Mouse (Mus musculus) erythroblast, embryonic 14.5 days (primary cell): Measurements from ENCODE around the gene Ncbp1. TPM values are rescaled to one million over a fixed set of nuclear protein-coding genes. Genes with fewer than 3 reads are reported as not detected.

Source experiments
- H3K27me3 ChIP-seq: 2 replicates; pipeline ENCODE4 v1.6.1; 2012; ENCODE audit warnings: inconsistent platforms; ENCODE audit not compliant: control insufficient read depth
- H3K36me3 ChIP-seq: 2 replicates; pipeline ENCODE4 v1.6.1; 2012; ENCODE audit warnings: mild to moderate bottlenecking, inconsistent platforms; ENCODE audit not compliant: control insufficient read depth
- H3K4me1 ChIP-seq: 2 replicates; pipeline ENCODE4 v1.6.1; 2012; ENCODE audit warnings: inconsistent platforms; ENCODE audit not compliant: control insufficient read depth
- H3K4me3 ChIP-seq: replicated peaks from 2 replicates; pipeline ENCODE3; 2012; ENCODE audit warnings: moderate library complexity, mild to moderate bottlenecking, inconsistent platforms
- H3K9me3 ChIP-seq: 2 replicates; pipeline ENCODE4 v1.6.1; 2012; ENCODE audit warnings: low read length, inconsistent platforms, mixed read lengths; ENCODE audit not compliant: control insufficient read depth
- GATA1 ChIP-seq: IDR thresholded peaks from 2 replicates; pipeline ENCODE4 v1.6.1; 2012; ENCODE audit warnings: low read length, inconsistent platforms, mixed read lengths
- TAL1 ChIP-seq: IDR thresholded peaks from 3 replicates; pipeline ENCODE4 v1.6.1; 2012; ENCODE audit warnings: low read length, inconsistent platforms, mixed read lengths
- polyA plus RNA-seq: library from polyadenylated mRNA; stranded (reverse); fragments of >175 nt; gene quantifications from 2 replicates; pipeline ENCODE4 v1.2.3, GENCODE M21; 2012

Gene Ncbp1
- polyA plus RNA-seq, 1 experiment, result 1.2 TPM

- no peak for TF ChIP-seq GATA1
- no peak for TF ChIP-seq TAL1
- H3K27me3 ChIP-seq, result no peaks in the 10 kb centered on the region
- H3K36me3 ChIP-seq, result peaks cover 96% of the 10 kb centered on the region
- peaks cover 7% of the 10 kb centered on the region for H3K4me1 ChIP-seq
- H3K9me3 ChIP-seq, result no peaks in the 10 kb centered on the region
- H3K4me3 ChIP-seq, result no peak overlapping the region
Observed at GRCm38 (mm10) chr4:46151903-46152544, 13.6 kb downstream of the Ncbp1 start.

- Histone ChIP-seq H3K9me3 (no peaks in the 10 kb centered on the region), H3K27me3 (no peaks in the 10 kb centered on the region), H3K36me3 (peaks cover 96% of the 10 kb centered on the region), H3K4me1 (no peaks in the 10 kb centered on the region), H3K4me3 (no peak overlapping the region)
- TF ChIP-seq TAL1 (no peak), GATA1 (no peak)
Observed at GRCm38 (mm10) chr4:46164027-46164426, 25.6 kb downstream of the Ncbp1 start.

GRCm38 (mm10) chr4:46165831-46166230 lies 27.4 kb downstream of the Ncbp1 start:
- TF ChIP-seq TAL1, result no peak
- no peak for TF ChIP-seq GATA1
- no peak overlapping the region for H3K4me3 ChIP-seq

GRCm38 (mm10) chr4:46171761-46172160 lies 33.3 kb downstream of the Ncbp1 start:
- H3K4me1 ChIP-seq, result no peaks in the 10 kb centered on the region
- peaks cover 97% of the 10 kb centered on the region for H3K36me3 ChIP-seq
- no peak overlapping the region for H3K4me3 ChIP-seq
- no peaks in the 10 kb centered on the region for H3K27me3 ChIP-seq
- H3K9me3 ChIP-seq, result no peaks in the 10 kb centered on the region
- TF ChIP-seq GATA1 (no peak), TAL1 (no peak)

More at GRCm38 (mm10) chr4:46165831-46166230, 27.4 kb downstream of the Ncbp1 start:
- no peaks in the 10 kb centered on the region for H3K27me3 ChIP-seq
- H3K36me3 ChIP-seq, result peaks cover 97% of the 10 kb centered on the region
- no peaks in the 10 kb centered on the region for H3K9me3 ChIP-seq
- H3K4me1 ChIP-seq, result no peaks in the 10 kb centered on the region

GRCm38 (mm10) chr4:46176313-46176712 lies 37.9 kb downstream of the Ncbp1 start:
- no peak overlapping the region for H3K4me3 ChIP-seq
- H3K36me3 ChIP-seq, result peaks cover 91% of the 10 kb centered on the region
- H3K4me1 ChIP-seq, result no peaks in the 10 kb centered on the region
- no peaks in the 10 kb centered on the region for H3K9me3 ChIP-seq
- no peaks in the 10 kb centered on the region for H3K27me3 ChIP-seq
- TF ChIP-seq TAL1, result no peak

GRCm38 (mm10) chr4:46177018-46177417 lies 38.6 kb downstream of the Ncbp1 start:
- Histone ChIP-seq H3K36me3 (peaks cover 91% of the 10 kb centered on the region), H3K4me3 (no peak overlapping the region), H3K9me3 (no peaks in the 10 kb centered on the region), H3K27me3 (no peaks in the 10 kb centered on the region), H3K4me1 (no peaks in the 10 kb centered on the region)
- TF ChIP-seq TAL1 (no peak), GATA1 (no peak)

GRCm38 (mm10) chr4:46177496-46177895 lies 39.1 kb downstream of the Ncbp1 start:
- Histone ChIP-seq H3K4me3 (no peak overlapping the region), H3K27me3 (no peaks in the 10 kb centered on the region), H3K4me1 (no peaks in the 10 kb centered on the region), H3K36me3 (peaks cover 92% of the 10 kb centered on the region), H3K9me3 (no peaks in the 10 kb centered on the region)
- TF ChIP-seq TAL1 (no peak), GATA1 (no peak)

GRCm38 (mm10) chr4:46181168-46181567 lies 42.8 kb downstream of the Ncbp1 start:
- Histone ChIP-seq H3K9me3 (no peaks in the 10 kb centered on the region), H3K4me1 (no peaks in the 10 kb centered on the region), H3K27me3 (no peaks in the 10 kb centered on the region), H3K36me3 (peaks cover 85% of the 10 kb centered on the region), H3K4me3 (no peak overlapping the region)
- TF ChIP-seq TAL1 (no peak), GATA1 (no peak)

GRCm38 (mm10) chr4:46182181-46182580 lies 43.8 kb downstream of the Ncbp1 start:
- TF ChIP-seq TAL1 (no peak), GATA1 (no peak)
- Histone ChIP-seq H3K36me3 (peaks cover 78% of the 10 kb centered on the region), H3K9me3 (no peaks in the 10 kb centered on the region), H3K27me3 (no peaks in the 10 kb centered on the region), H3K4me1 (no peaks in the 10 kb centered on the region), H3K4me3 (no peak overlapping the region)

- H3K4me1 ChIP-seq, result no peaks in the 10 kb centered on the region
- no peak overlapping the region for H3K4me3 ChIP-seq
- H3K36me3 ChIP-seq, result peaks cover 70% of the 10 kb centered on the region
- H3K27me3 ChIP-seq, result no peaks in the 10 kb centered on the region
- no peaks in the 10 kb centered on the region for H3K9me3 ChIP-seq
- TF ChIP-seq GATA1 (no peak), TAL1 (no peak)
Observed at GRCm38 (mm10) chr4:46185423-46185822, 47.0 kb downstream of the Ncbp1 start.
